11 mouse cellular contexts compared by ENCODE assay signal in genomic region chr6:115989607-115990006, GRCm38 (mm10). TPM values are rescaled to one million over a fixed set of nuclear protein-coding genes. Genes with fewer than 3 reads are reported as not detected.
A peak's percentile ranks its signal among the peaks of the same experiment; 100 is the strongest.
DNase-seq lines count a peak whose midpoint lies in the region; ATAC-seq lines count a peak whose summit lies in the region.
"Had no signal": no experiment of that assay in that cellular context is flagged by ENCODE, and none has a peak within 500 bp of the region (broad histone marks: within the 10 kb centered on the region; RNA-seq: fewer than 3 reads in every experiment).

No protein-coding gene starts in this region.

- H3K27me3 ChIP-seq in heart, embryonic 15.5 days: peaks cover 25% of the 10 kb centered on the region
- H3K27me3 ChIP-seq in limb, embryonic 11.5 days (ENCODE audit: control insufficient read depth, insufficient read depth, low read length): peaks cover 25% of the 10 kb centered on the region
- H3K27me3 ChIP-seq in hindbrain, embryonic 13.5 days: peaks cover 43% of the 10 kb centered on the region

- H3K4me1 ChIP-seq in heart, embryonic 15.5 days (replicated peaks): peaks cover 72% of the 10 kb centered on the region
- H3K4me1 ChIP-seq in limb, embryonic 11.5 days (ENCODE audit: control insufficient read depth, insufficient read depth, low read length): peaks cover 46% of the 10 kb centered on the region
- peaks cover 65% of the 10 kb centered on the region for H3K4me1 ChIP-seq in hindbrain, embryonic 13.5 days (replicated peaks)

- H3K9ac ChIP-seq in heart, embryonic 15.5 days: peak overlapping the region; percentile 34
- no peak overlapping the region for H3K9ac ChIP-seq in limb, embryonic 11.5 days (ENCODE audit: low read length)
- no peak overlapping the region for H3K9ac ChIP-seq in hindbrain, embryonic 13.5 days
- H3K9ac ChIP-seq: liver, embryonic 14.5 days had no signal

- H3K4me3 ChIP-seq in heart, embryonic 15.5 days: peak overlapping the region; percentile 64
- H3K4me3 ChIP-seq in limb, embryonic 11.5 days (ENCODE audit: low read depth, low read length): no peak overlapping the region
- no peak overlapping the region for H3K4me3 ChIP-seq in hindbrain, embryonic 13.5 days

- H3K27ac ChIP-seq in heart, embryonic 15.5 days: 0 out of 2 replicates have a peak overlapping the region, but pooled peaks have one; percentile 3
- no peak overlapping the region for H3K27ac ChIP-seq in limb, embryonic 11.5 days (replicated peaks; ENCODE audit: low read depth, low read length)
- H3K27ac ChIP-seq in hindbrain, embryonic 13.5 days: no peak overlapping the region
- H3K27ac ChIP-seq: liver, embryonic 14.5 days had no signal

- H3K36me3 ChIP-seq in heart, embryonic 15.5 days: no peaks in the 10 kb centered on the region
- H3K36me3 ChIP-seq in limb, embryonic 11.5 days (ENCODE audit: control insufficient read depth, insufficient read depth, low read length): no peaks in the 10 kb centered on the region
- H3K36me3 ChIP-seq in hindbrain, embryonic 13.5 days: no peaks in the 10 kb centered on the region
- H3K36me3 ChIP-seq: G1E had no signal

- DNase-seq in heart, postnatal 4 days: no peak
- DNase-seq in right cerebral cortex, adult 2 months (ENCODE audit: low spot score in 2 of 2): peak; percentile 60 to 65
- DNase-seq in right cerebral cortex, postnatal 4 days: no peak
- DNase-seq in limb, embryonic 11.5 days (ENCODE audit: low spot score): no peak
- no peak for DNase-seq in ovary, postnatal 10 days (ENCODE audit: low spot score)
- no peak for DNase-seq in urinary bladder, postnatal 4 days (ENCODE audit: low spot score in 2 of 2)

- peak overlapping the region; percentile 83 for H3K4me2 ChIP-seq in heart, embryonic 15.5 days
- H3K4me2 ChIP-seq in limb, embryonic 11.5 days (ENCODE audit: low read depth, severe bottlenecking): 0 out of 2 replicates have a peak overlapping the region, but pooled peaks have one; percentile 4
- H3K4me2 ChIP-seq in hindbrain, embryonic 13.5 days: no peak overlapping the region

- no peak for ATAC-seq in heart, embryonic 15.5 days (replicated peaks; ENCODE audit: insufficient number of reproducible peaks, insufficient read depth, low FRiP score, low read depth)
- no peak for ATAC-seq in limb, embryonic 11.5 days (ENCODE audit: insufficient number of reproducible peaks, low FRiP score, low TSS enrichment, low read depth)
- ATAC-seq in hindbrain, embryonic 13.5 days (ENCODE audit: low FRiP score): no peak

- 70% methylated on average over 4 of the region's 4 CpGs for WGBS in heart, embryonic 15.5 days
- WGBS in limb, embryonic 11.5 days: 80% methylated on average over 4 of the region's 4 CpGs
- 55% methylated on average over 4 of the region's 4 CpGs for WGBS in hindbrain, embryonic 13.5 days

- 0 out of 2 replicates have a peak, but pooled peaks cover 3% of the 10 kb centered on the region for H3K9me3 ChIP-seq in heart, embryonic 15.5 days (replicated peaks)
- no peaks in the 10 kb centered on the region for H3K9me3 ChIP-seq in limb, embryonic 11.5 days (ENCODE audit: control insufficient read depth, low read length)
- H3K9me3 ChIP-seq in hindbrain, embryonic 13.5 days: no peaks in the 10 kb centered on the region

RNA-seq across cellular contexts. Expression of gene Plxnd1, which starts 5.2 kb away (rescaled TPM):
- polyA plus RNA-seq in heart, embryonic 15.5 days (2015; fragmentation: Nextera tagmentation; extraction: Ambion mirVana): 38.6 and 53.4 TPM in 2 replicates
- 100 to 1,000 TPM; 191 to 208 TPM for total RNA-seq in heart, postnatal 4 days (2021)
- polyA plus RNA-seq in limb, embryonic 11.5 days (2014; fragmentation: Nextera tagmentation; extraction: Ambion mirVana): 19.6 and 26.5 TPM in 2 replicates
- 9.1 and 11.3 TPM in 2 replicates for polyA plus RNA-seq in hindbrain, embryonic 13.5 days (2015; fragmentation: Nextera tagmentation; extraction: Ambion mirVana)

RNA-seq across cellular contexts. Expression of gene H1foo, which starts 44.9 kb away (rescaled TPM):
- polyA plus RNA-seq in heart, embryonic 15.5 days (2015; fragmentation: Nextera tagmentation; extraction: Ambion mirVana): not detected in 2 replicates
- not detected for total RNA-seq in heart, postnatal 4 days (2021)
- not detected in 2 replicates for polyA plus RNA-seq in limb, embryonic 11.5 days (2014; fragmentation: Nextera tagmentation; extraction: Ambion mirVana)
- not detected in 2 replicates for polyA plus RNA-seq in hindbrain, embryonic 13.5 days (2015; fragmentation: Nextera tagmentation; extraction: Ambion mirVana)
- total RNA-seq: G1E had no signal
- polyA plus RNA-seq: G1E; liver, embryonic 14.5 days; small intestine, adult 2 months had no signal

RNA-seq across cellular contexts. Expression of gene Rho, which starts 58.1 kb away (rescaled TPM):
- polyA plus RNA-seq in heart, embryonic 15.5 days (2015; fragmentation: Nextera tagmentation; extraction: Ambion mirVana): not detected in 2 replicates
- under 1 TPM; 0.24 to 0.34 TPM for total RNA-seq in heart, postnatal 4 days (2021)
- 0.03 TPM in 1 of 2 replicates, not detected in the other for polyA plus RNA-seq in limb, embryonic 11.5 days (2014; fragmentation: Nextera tagmentation; extraction: Ambion mirVana)
- polyA plus RNA-seq in hindbrain, embryonic 13.5 days (2015; fragmentation: Nextera tagmentation; extraction: Ambion mirVana): 0.21 and 0.58 TPM in 2 replicates
- polyA plus RNA-seq: G1E had no signal

Comparison
In these comparisons a context has a peak if more than half of its experiments do, and no peak if none do; other contexts are left out.
1. DNase-seq: peak in right cerebral cortex, adult 2 months (2 of 2); none in heart, postnatal 4 days (single experiment), right cerebral cortex, postnatal 4 days (single experiment), limb, embryonic 11.5 days (single experiment), ovary, postnatal 10 days (single experiment) and urinary bladder, postnatal 4 days (0 of 2).